Mouse (Mus musculus): Measurements from ENCODE around the gene Borcs8. TPM values are rescaled to one million over a fixed set of nuclear protein-coding genes. Genes with fewer than 3 reads are reported as not detected.
A peak's percentile ranks its signal among the peaks of the same experiment; 100 is the strongest.

The Borcs8 gene
- polyA plus RNA-seq, 1 experiment from 2014 or later: 60.8 TPM

- ATAC-seq (ENCODE audit: low FRiP score): peak; percentile 71
- WGBS: 1% methylated on average over 21 of the region's 21 CpGs
- H3K9ac ChIP-seq (replicated peaks): 0 out of 2 replicates have a peak overlapping the region, but pooled peaks have one; percentile 32
- H3K36me3 ChIP-seq: no peaks in the 10 kb centered on the region
- H3K9me3 ChIP-seq (replicated peaks): no peaks in the 10 kb centered on the region
- H3K27ac ChIP-seq (replicated peaks): no peak overlapping the region
- H3K4me3 ChIP-seq (replicated peaks): peak overlapping the region; percentile 28
- H3K4me1 ChIP-seq: peaks cover 12% of the 10 kb centered on the region
- peak overlapping the region; percentile 60 for H3K4me2 ChIP-seq
- H3K27me3 ChIP-seq (replicated peaks): peaks cover 15% of the 10 kb centered on the region
Observed at GRCm38 (mm10) chr8:70166504-70167110, 27.3 kb downstream of the Borcs8 start.

GRCm38 (mm10) chr8:70170116-70170515 is 30.8 kb downstream of the Borcs8 start:
- Histone ChIP-seq H3K4me2 (no peak overlapping the region), H3K4me1 (peaks cover 34% of the 10 kb centered on the region), H3K9ac (replicated peaks) (no peak overlapping the region), H3K4me3 (replicated peaks) (no peak overlapping the region), H3K27me3 (replicated peaks) (peaks cover 11% of the 10 kb centered on the region), H3K27ac (replicated peaks) (no peak overlapping the region), H3K36me3 (no peaks in the 10 kb centered on the region), H3K9me3 (replicated peaks) (no peaks in the 10 kb centered on the region)
- WGBS: 88% methylated on average over 3 of the region's 3 CpGs
- ATAC-seq (ENCODE audit: low FRiP score): no peak

DNA sequence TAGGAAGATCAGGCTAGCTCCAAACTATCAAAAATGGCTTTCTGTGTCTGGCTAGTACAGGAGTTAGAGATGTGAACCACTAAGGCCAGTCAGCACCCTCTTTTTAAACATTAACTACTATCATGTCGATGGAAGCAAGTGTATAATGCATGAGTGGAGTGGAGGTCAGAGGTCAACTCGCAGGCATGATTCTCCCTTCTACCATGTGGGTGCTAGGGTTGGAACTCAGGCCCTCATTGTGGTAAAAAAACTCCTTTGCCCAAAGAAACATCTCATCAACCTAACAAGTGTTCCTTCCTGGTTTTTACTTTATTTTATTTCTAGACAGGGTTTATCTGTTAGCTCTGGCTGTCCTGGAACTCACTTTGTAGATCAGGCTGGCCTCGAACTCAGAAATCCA is 31.4 kb downstream of the Borcs8 start:
- Histone ChIP-seq H3K4me3 (replicated peaks) (no peak overlapping the region), H3K9ac (replicated peaks) (no peak overlapping the region), H3K4me1 (peaks cover 34% of the 10 kb centered on the region), H3K27me3 (replicated peaks) (peaks cover 4% of the 10 kb centered on the region), H3K9me3 (replicated peaks) (no peaks in the 10 kb centered on the region), H3K36me3 (no peaks in the 10 kb centered on the region), H3K27ac (replicated peaks) (no peak overlapping the region), H3K4me2 (no peak overlapping the region)
- WGBS: 77% methylated on average over 3 of the region's 3 CpGs
- ATAC-seq (ENCODE audit: low FRiP score): no peak

DNA sequence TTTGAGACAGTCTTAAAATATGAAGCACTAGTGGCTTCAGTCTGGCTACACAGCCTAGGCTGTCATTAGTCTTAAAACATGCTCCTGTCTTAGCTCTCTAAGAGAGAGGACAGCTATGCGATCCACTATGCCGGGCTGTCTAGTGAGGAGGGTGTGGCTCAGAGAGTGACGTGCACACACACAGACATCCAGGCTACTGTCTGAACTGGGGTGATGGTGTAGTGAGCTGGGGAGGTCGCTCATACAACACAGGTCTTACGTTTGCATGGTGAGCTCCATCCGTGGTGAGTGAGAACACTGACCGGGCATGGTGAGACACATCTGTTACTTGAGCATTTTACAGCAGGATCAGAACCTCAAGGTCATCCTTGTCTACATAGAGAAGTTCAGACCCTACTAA is 31.9 kb downstream of the Borcs8 start:
- Histone ChIP-seq H3K36me3 (no peaks in the 10 kb centered on the region), H3K4me3 (replicated peaks) (no peak overlapping the region), H3K4me1 (peaks cover 34% of the 10 kb centered on the region), H3K27me3 (replicated peaks) (no peaks in the 10 kb centered on the region; the same call in 1 of the 2 replicates), H3K4me2 (no peak overlapping the region), H3K9me3 (replicated peaks) (no peaks in the 10 kb centered on the region), H3K9ac (replicated peaks) (no peak overlapping the region), H3K27ac (replicated peaks) (no peak overlapping the region)
- ATAC-seq (ENCODE audit: low FRiP score): no peak
- 93% methylated on average over 7 of the region's 7 CpGs for WGBS

GRCm38 (mm10) chr8:70172043-70172681 is 32.9 kb downstream of the Borcs8 start, which contains the start of gene Tmem161a:
Gene Tmem161a (plus strand): TSS chr8:70172356.
- Histone ChIP-seq H3K4me1 (peaks cover 26% of the 10 kb centered on the region), H3K27ac (replicated peaks) (no peak within 1 kb of the TSS; the same call in 1 of the 2 replicates), H3K4me3 (replicated peaks) (peak within 1 kb of the TSS; percentile 67), H3K9ac (replicated peaks) (peak within 1 kb of the TSS; percentile 73), H3K27me3 (replicated peaks) (no peaks in the 10 kb centered on the region; the same call in 1 of the 2 replicates), H3K36me3 (peaks cover 6% of the 10 kb centered on the region; the same call in 1 of the 2 replicates), H3K4me2 (peak within 1 kb of the TSS; percentile 63), H3K9me3 (replicated peaks) (no peaks in the 10 kb centered on the region)
- WGBS: 3% methylated on average over 27 of the region's 27 CpGs
- peak; percentile 96 for ATAC-seq (ENCODE audit: low FRiP score)

GRCm38 (mm10) chr8:70173320-70173719 is 34.0 kb downstream of the Borcs8 start:
- Histone ChIP-seq H3K27me3 (replicated peaks) (no peaks in the 10 kb centered on the region), H3K9ac (replicated peaks) (peak overlapping the region; percentile 73; the same call in 1 of the 2 replicates), H3K4me2 (peak overlapping the region; percentile 63), H3K4me3 (replicated peaks) (no peak overlapping the region), H3K36me3 (peaks cover 13% of the 10 kb centered on the region; the same call in 1 of the 2 replicates), H3K9me3 (replicated peaks) (no peaks in the 10 kb centered on the region), H3K4me1 (peaks cover 25% of the 10 kb centered on the region), H3K27ac (replicated peaks) (no peak overlapping the region)
- ATAC-seq (ENCODE audit: low FRiP score): no peak
- 87% methylated on average over 5 of the region's 5 CpGs for WGBS

DNA sequence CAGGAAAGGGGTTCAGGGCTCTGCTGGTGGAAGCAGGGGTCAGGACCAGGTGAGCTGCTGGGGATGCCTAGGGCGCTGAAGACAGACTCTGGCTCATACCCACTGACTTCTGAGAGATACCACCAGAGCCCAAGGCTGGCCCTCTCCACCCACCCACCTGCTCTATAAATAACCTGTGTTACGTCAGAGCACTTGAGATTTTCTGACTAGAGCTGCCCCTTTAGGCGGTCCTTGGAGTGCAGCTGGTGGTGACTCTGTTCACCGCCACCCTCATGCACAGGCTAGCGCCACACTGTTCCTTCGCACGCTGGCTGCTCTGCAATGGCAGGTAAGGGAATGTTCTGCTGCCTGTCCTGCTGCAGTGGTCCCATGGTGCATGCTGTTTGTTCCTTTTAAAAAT is 34.8 kb downstream of the Borcs8 start:
- Histone ChIP-seq H3K27ac (replicated peaks) (no peak overlapping the region), H3K9ac (replicated peaks) (no peak overlapping the region), H3K9me3 (replicated peaks) (no peaks in the 10 kb centered on the region), H3K4me1 (peaks cover 25% of the 10 kb centered on the region), H3K4me2 (no peak overlapping the region), H3K36me3 (peaks cover 20% of the 10 kb centered on the region; the same call in 1 of the 2 replicates), H3K4me3 (replicated peaks) (no peak overlapping the region), H3K27me3 (replicated peaks) (no peaks in the 10 kb centered on the region)
- 87% methylated on average over 7 of the region's 7 CpGs for WGBS
- no peak for ATAC-seq (ENCODE audit: low FRiP score)

DNA sequence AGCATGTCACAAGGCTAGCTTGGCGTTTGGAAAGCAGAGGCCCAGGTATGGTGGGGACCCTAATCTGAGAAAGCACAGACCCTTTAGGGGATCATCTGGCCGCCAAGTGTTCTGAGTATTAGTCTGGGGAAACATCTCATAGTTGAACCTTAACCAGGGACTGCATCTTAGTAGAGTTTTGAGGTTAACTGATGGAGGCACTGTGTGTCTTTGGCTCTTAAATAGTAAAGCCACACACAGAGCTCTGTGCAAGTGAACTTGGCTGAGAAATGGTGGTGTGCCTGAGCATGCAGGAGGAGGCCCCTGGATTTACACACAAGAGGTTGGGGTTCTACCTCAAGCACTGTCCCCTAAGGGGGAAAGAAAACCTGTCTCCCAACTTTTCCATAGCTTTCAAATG is 38.9 kb downstream of the Borcs8 start:
- no peak overlapping the region for H3K27ac ChIP-seq (replicated peaks)
- ATAC-seq (ENCODE audit: low FRiP score): no peak
- H3K4me2 ChIP-seq: no peak overlapping the region
- WGBS: 98% methylated on average over 2 of the region's 2 CpGs
- H3K27me3 ChIP-seq (replicated peaks): no peaks in the 10 kb centered on the region
- H3K36me3 ChIP-seq: peaks cover 42% of the 10 kb centered on the region
- peaks cover 13% of the 10 kb centered on the region for H3K4me1 ChIP-seq
- no peaks in the 10 kb centered on the region for H3K9me3 ChIP-seq (replicated peaks)
- no peak overlapping the region for H3K4me3 ChIP-seq (replicated peaks)
- H3K9ac ChIP-seq (replicated peaks): no peak overlapping the region

DNA sequence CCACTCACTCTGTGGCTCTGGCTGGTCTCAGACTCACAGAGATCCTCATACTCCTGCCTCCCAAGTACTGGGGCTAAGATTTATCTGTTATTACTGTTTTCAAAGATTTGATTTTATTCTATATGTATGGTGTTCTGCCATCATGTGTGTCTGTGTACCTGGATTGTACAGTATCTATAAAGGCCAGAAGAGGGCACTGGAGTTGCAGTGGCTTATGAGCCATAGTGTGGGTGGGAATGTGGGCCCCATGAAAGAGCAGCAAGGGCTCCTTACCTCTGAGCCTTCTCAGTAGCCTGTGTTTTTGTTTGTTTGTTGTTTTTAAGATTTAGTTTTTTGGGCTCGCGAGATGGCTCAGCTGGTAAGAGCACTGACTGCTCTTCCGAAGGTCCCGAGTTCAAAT is 39.8 kb downstream of the Borcs8 start:
- Histone ChIP-seq H3K27me3 (replicated peaks) (no peaks in the 10 kb centered on the region), H3K9me3 (replicated peaks) (no peaks in the 10 kb centered on the region), H3K4me2 (no peak overlapping the region), H3K4me1 (peaks cover 6% of the 10 kb centered on the region), H3K36me3 (peaks cover 43% of the 10 kb centered on the region), H3K27ac (replicated peaks) (no peak overlapping the region), H3K4me3 (replicated peaks) (no peak overlapping the region), H3K9ac (replicated peaks) (no peak overlapping the region)
- no peak for ATAC-seq (ENCODE audit: low FRiP score)
- 95% methylated on average over 4 of the region's 4 CpGs for WGBS

- WGBS: 77% methylated on average over 16 of the region's 16 CpGs
- H3K9me3 ChIP-seq (replicated peaks): no peaks in the 10 kb centered on the region
- no peak overlapping the region for H3K27ac ChIP-seq (replicated peaks)
- no peak overlapping the region for H3K4me3 ChIP-seq (replicated peaks)
- H3K9ac ChIP-seq (replicated peaks): no peak overlapping the region
- ATAC-seq (ENCODE audit: low FRiP score): no peak
- no peaks in the 10 kb centered on the region for H3K27me3 ChIP-seq (replicated peaks)
- no peaks in the 10 kb centered on the region for H3K4me1 ChIP-seq
- no peak overlapping the region for H3K4me2 ChIP-seq
- H3K36me3 ChIP-seq: peaks cover 43% of the 10 kb centered on the region
Observed at GRCm38 (mm10) chr8:70181212-70181902, 42.1 kb downstream of the Borcs8 start.

DNA sequence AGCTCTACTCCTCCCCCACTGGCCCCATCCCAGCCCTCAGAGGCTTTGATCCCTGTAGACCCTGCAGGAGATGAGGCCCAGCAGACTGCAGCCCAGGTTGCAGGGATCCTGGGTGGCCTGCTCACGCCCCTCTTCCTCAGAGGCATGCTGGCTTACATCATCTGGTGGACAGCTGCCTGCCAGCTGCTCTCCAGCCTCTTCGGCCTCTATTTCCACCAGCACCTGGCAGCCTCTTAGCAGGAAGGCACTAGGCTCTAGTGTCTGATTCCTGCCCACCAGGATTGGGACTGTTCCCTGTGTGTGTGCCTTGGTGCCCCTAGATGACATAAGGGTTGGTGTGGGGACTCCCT is 42.6 kb downstream of the Borcs8 start:
- H3K36me3 ChIP-seq: peaks cover 40% of the 10 kb centered on the region
- no peak overlapping the region for H3K27ac ChIP-seq (replicated peaks)
- no peak overlapping the region for H3K4me3 ChIP-seq (replicated peaks)
- H3K9ac ChIP-seq (replicated peaks): no peak overlapping the region
- ATAC-seq (ENCODE audit: low FRiP score): no peak
- no peak overlapping the region for H3K4me2 ChIP-seq
- no peaks in the 10 kb centered on the region for H3K4me1 ChIP-seq
- H3K9me3 ChIP-seq (replicated peaks): no peaks in the 10 kb centered on the region
- 40% methylated on average over 2 of the region's 2 CpGs for WGBS
- H3K27me3 ChIP-seq (replicated peaks): no peaks in the 10 kb centered on the region

DNA sequence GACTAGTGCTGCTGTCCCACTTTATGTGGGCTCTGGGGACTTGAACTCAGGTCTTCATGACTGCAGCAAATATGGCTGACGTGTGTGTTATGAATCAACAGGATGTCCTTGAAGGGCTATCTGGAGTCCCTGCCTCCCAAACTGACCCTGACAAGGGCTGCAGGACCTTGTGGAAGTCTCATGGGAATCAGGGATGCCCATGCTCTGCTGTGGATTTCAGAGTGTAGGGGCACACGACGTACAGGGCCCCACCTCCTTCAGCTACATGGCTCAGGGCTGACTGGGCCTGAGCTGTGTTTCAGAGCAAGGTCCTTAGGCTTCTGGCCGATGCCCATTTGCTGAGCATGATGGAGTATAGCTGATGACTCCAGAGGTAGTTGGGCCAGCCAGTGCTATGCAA is 43.9 kb downstream of the Borcs8 start:
- H3K9me3 ChIP-seq (replicated peaks): no peaks in the 10 kb centered on the region
- no peak overlapping the region for H3K4me3 ChIP-seq (replicated peaks)
- no peak overlapping the region for H3K4me2 ChIP-seq
- no peak for ATAC-seq (ENCODE audit: low FRiP score)
- H3K9ac ChIP-seq (replicated peaks): no peak overlapping the region
- WGBS: 94% methylated on average over 4 of the region's 4 CpGs
- H3K36me3 ChIP-seq: peaks cover 41% of the 10 kb centered on the region
- H3K4me1 ChIP-seq: no peaks in the 10 kb centered on the region
- no peaks in the 10 kb centered on the region for H3K27me3 ChIP-seq (replicated peaks)
- H3K27ac ChIP-seq (replicated peaks): no peak overlapping the region
